Mouse (Mus musculus) brain, embryonic 14.5 days (tissue): ENCODE measurements at regions not wholly inside any gene's neighbourhood (a gene's known extent, or its start where the extent isn't known, plus 50 kb on each side); places are given as distances from the start of the nearest gene placed in this dataset.

Source experiments
- DNase-seq: peaks from one replicate; pipeline ENCODE4 v3.0.0-alpha.2; 2011; ENCODE audit warnings: low read depth
- CTCF ChIP-seq: fragments of 200-500 bp; IDR thresholded peaks from 2 replicates; pipeline ENCODE4 v1.5.1; 2012; ENCODE audit warnings: inconsistent platforms, mild to moderate bottlenecking, moderate library complexity, borderline replicate concordance; ENCODE audit not compliant: insufficient read depth, insufficient read length; ENCODE audit errors: extremely low read depth
- POLR2A ChIP-seq: fragments of 200-500 bp; IDR thresholded peaks from 2 replicates; pipeline ENCODE4 v1.6.1; 2012; ENCODE audit warnings: mild to moderate bottlenecking, inconsistent platforms, borderline replicate concordance; ENCODE audit not compliant: poor library complexity, insufficient read depth, insufficient read length, severe bottlenecking; ENCODE audit errors: extremely low read depth

DNA sequence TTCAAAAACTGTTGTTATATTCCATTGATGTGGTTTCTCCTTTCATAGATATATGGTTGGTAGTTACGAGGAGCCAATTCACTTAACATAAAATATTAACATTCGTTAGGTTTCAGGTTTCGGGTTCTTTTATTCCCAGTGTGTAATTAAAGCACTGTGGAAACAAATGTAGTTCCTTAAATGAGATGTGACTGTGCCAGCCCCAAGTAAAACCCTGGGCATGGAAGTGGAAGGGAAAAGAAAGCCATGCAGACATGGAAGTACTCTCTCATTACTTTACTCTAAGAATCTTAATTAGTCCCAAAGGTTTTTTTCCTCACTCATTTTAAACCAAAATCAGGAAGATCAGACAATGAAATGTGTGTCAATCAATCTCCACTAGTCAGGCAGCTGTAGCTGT is 784.9 kb upstream of the Apob start:
- DNase-seq, result peak; percentile 42
- TF ChIP-seq POLR2A, result no peak
- TF ChIP-seq CTCF, result no peak

DNA sequence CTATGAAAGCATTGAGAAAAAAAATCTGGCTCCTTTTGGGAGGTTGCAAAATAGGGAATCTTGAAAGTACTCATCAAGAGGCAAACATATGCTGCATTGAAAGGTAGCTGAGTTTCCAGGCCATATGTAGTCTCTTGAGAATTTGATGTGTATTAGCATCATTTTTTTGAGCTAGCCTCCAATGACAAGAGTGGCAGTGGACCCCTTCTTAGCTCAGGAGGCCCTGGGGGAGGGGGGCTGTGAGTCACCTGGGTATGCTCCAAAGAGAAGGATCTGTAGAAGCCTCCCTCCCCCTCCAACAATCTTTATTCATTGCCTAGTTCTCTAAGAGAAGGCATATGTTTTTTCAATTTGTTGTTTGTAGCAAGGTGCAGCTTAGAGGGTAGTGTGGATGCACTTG is 779.4 kb upstream of the Apob start:
- peak; percentile 57 for DNase-seq
- TF ChIP-seq POLR2A (no peak), CTCF (no peak)

DNA sequence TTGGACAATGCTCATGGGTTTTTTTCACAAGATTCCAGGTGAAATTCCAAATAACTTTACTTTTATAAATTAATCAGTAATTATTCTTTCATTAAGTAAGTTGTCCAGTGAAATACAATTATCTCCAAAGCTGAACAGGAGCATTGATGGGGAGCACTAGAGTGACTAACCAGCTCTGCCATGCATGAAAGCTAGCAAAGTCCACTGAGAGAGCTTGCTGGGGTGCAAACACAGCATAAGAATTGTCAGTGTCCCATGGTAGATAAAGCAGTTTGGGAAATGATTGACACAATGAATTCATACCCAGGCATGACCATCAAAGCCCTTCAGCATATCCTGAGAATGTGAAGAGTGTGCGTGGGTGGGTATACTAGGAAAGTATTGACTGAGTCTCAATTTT is 776.6 kb upstream of the Apob start:
- DNase-seq, result no peak
- TF ChIP-seq CTCF (no peak), POLR2A (no peak)

DNA sequence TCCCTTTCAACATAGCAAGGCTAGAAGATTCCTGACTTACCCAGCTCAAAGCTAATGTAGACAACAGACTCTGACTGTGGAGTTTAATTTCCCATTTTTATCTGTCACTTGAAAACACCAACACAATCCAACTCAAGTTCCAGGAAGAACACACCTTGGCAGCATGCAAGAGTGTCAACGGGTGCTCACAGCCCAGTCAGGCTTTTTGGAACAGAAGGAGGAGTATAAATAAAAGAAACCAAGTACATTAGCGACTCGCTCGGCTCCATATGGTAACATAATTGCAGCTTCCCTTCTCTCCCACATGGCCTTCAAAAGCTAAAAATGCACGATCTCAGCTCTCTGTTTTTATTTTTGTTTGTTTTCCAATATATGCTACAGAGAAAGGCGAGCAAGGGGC is 761.8 kb upstream of the Apob start:
- peak; percentile 76 for DNase-seq
- TF ChIP-seq POLR2A (no peak), CTCF (no peak)

DNA sequence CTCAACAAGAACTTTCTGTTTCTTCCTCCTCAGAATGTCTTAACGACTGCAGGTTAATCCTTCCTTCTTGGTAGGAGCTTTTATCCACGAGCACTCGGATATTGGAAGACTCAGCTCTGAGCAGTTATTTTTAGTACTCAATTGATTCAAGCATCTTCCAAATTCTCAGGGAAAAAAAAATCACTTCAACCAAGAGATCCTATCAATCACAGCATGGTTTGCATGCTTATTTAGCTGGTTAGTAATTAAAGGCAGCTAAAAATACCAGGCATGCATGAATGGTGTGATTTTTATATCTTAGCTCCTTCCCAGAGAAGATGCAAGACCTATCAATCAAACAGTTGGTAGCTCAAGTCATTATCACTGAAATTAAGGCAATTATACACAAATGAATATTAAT is 759.9 kb upstream of the Apob start:
- TF ChIP-seq CTCF (no peak), POLR2A (no peak)
- DNase-seq, result peak; percentile 69

DNA sequence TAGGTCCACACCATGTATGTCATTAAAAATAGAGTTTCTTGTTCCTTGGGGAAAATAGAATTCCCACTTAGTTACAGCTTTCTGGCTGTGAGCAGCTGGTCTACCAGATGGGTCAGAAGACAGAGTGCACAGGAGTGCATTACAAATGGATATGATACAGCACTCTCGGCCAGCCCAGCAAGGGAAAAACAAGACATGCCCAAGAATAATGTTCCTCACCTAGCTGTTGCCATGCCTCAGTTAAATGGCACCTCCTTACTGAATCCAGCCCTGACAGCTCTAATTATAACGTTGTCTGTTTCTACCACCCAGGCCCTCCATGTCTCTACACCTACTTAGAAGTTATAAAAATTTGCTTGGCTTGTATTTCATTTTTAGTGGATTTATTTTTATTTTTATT is 749.3 kb upstream of the Apob start:
- TF ChIP-seq POLR2A (no peak), CTCF (no peak)
- DNase-seq, result peak; percentile 49

DNA sequence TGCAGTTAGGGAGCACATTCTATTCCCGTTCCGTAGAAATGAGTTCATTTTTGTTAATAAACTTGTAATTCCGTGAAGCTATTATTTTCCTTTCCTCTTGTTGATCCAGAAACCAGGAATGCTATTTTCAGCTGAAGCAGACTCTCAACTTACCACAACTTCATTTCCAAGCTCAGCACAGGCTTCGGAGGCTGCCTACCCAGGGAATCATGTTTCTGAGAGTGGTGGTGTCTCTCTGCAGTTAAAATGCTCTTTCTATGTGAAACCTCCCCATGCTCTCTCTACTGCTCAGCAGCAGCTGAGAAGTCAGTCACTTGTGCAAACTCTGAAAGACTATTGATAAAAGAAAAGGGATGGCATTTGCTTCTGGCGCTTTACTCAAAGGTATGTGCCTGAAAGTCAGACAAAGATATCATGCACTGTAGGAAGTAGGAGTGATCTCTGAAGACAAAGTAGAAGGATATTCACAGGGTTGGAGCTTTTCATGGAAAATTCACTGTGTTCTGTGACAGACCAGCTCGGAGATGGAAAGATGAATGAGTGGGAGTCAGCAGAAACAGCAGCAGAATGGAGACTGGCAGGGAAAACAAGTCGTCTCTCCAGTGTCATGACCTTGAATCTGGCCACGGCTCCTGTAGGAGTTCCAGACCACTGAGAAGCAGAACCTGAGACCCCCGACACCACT is 748.8 kb upstream of the Apob start:
- TF ChIP-seq POLR2A (no peak), CTCF (no peak)

DNA sequence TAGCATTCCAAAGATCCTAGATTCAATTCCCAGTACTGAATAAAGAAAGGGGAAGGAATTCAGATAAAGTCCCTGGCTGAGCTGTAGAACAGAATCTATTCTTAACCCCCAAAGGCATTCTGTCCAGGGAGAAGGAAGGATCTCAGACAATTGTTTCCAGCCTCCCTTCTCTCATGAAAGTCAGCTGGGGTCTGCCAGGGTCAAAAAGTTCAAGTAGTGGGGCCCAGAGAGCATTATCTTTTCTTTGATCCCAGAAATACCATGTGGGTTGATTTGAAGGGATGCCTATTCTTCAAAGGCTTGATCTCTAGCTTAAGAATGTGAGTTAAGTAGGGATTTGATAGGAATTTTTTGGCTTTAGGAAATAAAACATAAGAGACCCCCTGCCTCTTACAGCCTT is 727.1 kb upstream of the Apob start:
- TF ChIP-seq POLR2A (no peak), CTCF (no peak)
- DNase-seq, result peak; percentile 23

More for the DNA sequence above, 748.8 kb upstream of the Apob start:
- no peak for DNase-seq

DNA sequence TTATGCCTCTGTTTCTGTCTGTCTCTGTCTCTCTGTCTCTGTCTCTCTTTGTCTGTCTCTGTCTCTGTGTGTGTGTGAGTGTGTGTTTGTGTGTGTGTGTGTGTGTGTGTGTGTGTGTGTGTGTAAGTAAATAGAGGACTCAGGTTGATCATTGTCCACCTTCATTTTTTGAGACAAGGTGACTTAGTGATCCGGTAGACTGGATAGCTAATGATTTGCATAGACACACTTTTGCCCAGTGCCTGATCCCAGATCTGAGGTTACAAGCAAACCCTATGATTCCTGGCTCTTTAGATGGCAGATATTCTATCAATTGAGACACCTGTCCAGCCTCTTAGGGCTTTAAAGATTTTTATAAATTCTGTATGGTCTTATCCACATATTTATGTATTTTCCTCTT is 706.9 kb upstream of the Apob start:
- no peak for DNase-seq
- no peak for TF ChIP-seq POLR2A
- TF ChIP-seq CTCF, result no peak

DNA sequence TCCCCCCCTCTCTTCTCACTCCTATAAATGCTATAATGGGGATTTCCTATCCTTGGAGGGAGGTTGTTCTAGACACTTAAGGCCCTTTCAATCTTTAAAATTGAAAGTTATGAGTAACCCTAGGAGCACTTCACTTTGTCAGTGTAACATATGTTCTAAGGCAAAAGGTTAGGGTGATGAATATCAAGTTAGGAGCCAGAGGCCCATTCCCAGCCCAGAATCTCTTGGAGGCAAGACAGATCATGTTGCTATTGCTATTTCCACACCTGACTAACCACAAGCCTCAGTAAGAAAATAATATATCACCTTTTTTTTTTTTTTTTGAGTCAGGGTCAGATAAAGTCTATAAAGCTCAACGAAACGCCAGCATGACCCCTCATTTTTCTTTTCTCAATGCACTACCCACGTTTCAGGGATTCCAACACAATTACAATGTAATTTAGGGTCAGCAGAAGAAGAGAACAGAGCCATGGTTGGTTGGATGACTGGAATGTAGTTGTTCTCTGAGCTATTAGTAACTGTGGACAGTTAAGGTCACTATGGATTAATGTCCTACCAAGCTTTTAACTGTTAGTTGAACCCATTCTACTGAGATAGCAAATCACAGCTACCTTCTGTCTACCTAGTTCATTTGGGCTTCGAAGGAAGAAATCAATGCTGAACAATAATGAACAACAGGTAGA is 693.0 kb upstream of the Apob start:
- DNase-seq, result no peak
- no peak for TF ChIP-seq POLR2A
- no peak for TF ChIP-seq CTCF

DNA sequence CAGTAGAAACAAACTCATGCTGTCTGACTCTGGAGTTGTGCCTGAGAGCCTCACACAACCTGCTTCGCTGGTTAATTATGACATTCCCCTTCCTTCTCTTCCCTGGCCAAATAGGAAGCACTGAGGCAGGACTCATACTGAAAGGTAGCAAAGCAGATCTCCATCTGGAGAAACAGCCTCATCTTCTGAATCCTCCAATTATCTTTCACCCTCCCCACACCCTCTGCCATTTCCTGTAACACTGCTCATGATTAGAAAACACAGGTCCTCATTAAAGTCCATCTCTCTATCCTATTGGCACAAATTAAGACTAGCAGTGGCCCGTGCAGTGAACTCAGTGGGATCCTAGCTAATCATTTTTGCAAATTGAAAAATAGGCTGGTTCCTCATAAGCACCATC is 685.9 kb upstream of the Apob start:
- TF ChIP-seq CTCF (no peak), POLR2A (no peak)
- DNase-seq, result peak; percentile 80

DNA sequence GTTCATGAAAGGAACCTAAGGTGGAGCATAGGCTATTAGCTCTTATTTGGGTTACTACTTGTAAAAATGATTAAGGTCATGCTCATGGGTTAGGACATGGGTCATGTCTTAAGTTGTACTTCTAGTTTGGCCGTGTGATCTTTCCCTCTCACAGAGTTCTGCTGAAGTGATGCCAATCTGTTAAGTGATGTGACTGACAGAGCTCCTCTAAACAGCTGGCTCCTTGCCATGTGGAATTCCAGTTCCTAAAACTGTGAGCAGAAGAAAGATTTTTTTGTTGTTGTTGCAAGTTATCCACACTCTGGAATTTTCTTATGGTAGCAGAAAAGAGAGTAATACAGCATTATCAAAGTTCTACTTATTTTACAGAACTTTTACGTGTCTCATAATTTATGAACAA is 680.4 kb upstream of the Apob start:
- DNase-seq, result peak; percentile 58
- TF ChIP-seq CTCF (no peak), POLR2A (no peak)
